Mouse (Mus musculus) frontal cortex, adult 2 months (tissue): ENCODE measurements at regions not wholly inside any gene's neighbourhood (a gene's known extent, or its start where the extent isn't known, plus 50 kb on each side); places are given as distances from the start of the nearest gene placed in this dataset.

Experiments
- DNase-seq, 2 experiments: peaks; one replicate each; pipeline ENCODE4 v3.0.0; 2022; ENCODE audit warnings: low spot score in 1 of 2; ENCODE audit errors: extremely low spot score in 1 of 2

DNA sequence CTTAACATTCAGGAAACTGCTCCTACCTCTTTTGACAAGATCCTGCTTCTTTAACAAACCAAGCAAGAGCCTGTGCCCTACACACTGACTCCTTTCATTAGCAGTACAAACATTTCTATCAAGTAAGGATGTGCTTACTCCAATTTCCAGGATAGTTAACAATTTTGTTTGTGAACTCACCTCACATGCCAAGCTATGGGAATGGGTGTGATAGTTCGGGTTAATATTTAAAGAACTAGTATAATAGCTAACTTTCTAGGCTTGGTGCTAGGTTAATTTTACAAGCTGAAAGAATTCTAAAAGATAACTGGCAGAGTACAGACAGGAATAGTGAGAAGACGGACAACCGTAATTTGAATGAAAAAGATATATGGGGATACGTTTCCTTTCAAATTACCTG lies 437.2 kb upstream of the Klhl1 start:
- DNase-seq = no peak

DNA sequence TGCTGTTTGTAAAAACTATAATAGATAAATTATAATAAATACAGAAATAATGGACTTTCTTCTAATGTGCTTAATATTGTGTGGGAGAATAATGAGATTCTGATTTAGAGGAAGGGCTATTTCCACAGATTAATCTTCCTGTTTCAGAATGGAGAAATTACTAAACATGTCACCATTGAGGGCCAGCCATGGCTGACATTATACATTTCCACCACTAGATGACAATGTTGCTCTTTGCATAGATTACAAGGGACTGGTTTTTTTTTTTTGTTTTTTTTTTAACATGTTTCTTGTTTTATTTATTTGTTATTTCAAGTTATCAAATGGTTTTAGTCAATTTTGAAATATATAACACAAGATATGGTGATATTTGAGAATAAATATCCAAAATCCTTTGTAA lies 435.6 kb upstream of the Klhl1 start:
- DNase-seq = peak in 1 of 2 experiments; percentile 59

DNA sequence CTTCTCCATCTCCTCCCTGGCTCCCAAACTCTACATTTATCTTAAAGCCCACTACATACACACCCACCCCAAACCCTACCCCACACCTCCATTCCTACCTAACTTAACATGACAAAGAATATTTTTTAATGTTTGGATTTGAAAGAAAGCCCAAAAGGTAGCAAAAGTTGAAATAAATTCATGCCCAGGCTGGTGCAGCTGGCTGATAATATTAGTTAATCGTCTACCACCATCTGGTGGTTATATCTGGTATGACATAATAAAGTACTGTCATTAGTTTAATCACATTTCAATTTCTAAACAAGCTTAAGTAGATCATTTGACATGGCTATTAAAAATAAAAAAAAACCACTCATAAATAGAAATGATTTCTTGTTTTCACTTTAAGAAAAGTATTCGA lies 389.8 kb upstream of the Klhl1 start:
- peak in 1 of 2 experiments; percentile 68 for DNase-seq

DNA sequence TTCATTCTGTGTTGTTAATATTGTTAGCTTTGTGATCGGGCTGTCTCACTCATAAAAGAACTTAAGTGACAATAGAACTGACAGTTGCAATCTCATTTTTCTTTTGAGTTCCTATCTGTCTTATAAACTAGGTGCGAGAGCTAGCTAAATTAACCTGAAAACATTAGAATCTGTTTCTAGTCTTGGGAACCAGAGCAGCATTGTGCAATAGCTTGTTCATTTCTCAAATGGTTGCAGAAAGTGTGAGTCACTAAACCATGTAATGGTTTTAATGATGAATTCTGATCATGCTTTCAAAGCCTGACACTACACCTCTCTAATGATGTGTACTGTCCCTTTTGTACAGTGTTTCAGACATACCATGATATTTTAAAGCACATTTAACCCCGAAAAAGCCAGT lies 360.8 kb upstream of the Klhl1 start:
- DNase-seq = no peak

DNA sequence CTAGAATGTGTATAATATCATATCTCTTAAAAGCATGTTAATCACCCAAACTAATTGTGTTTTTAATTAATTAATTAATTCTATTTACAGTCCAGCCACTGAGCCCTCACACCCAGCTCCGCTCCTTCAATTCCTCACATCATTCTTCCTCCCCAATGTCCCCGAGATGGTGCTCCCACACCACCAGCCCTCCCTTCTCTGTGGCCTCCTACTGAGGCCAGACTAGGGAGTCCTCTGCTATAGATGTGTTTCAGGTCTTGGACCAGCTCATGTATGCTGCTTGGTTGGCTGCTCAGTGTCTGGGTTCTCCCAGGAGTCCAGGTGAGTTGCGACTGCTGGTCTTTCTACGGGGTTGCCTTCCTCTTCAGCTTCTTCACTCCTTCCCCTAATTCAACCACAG lies 353.1 kb upstream of the Klhl1 start:
- no peak for DNase-seq

DNA sequence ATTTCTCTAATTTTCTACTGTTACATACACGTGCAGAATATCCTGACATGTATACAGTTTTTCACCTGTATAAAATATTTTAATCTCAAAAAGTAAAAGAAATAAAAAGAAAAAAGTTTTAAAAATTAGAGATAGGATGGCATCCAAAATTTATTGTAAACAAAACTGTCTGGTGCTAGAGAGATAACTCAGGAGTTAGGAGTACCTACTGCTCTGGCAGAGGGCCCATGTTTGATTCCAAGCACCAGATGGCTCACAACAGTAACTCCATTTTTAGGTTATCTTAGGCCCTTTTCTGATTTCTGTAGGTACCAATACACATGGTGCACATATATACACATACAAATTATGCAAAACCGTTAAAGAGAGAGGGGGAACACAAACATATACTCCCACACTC lies 320.0 kb upstream of the Klhl1 start:
- no peak for DNase-seq

DNA sequence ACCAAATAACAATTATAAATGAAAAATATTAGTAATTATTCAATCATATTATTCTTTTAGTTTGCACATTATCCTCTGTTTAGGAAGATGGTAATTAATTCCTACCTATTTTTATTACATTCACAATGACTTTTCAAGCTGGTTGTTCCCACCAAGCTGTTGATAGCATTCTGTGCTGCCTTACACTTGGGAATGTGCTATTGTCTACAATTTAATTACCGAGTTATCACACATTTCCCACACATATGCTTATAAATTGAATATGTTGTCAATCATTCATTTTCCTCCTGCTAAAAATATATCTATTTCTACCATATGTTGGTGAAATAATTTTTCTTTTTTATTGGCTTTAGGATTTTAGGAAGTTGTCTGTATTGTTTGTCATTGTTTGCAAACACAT lies 306.2 kb upstream of the Klhl1 start:
- DNase-seq = no peak

DNA sequence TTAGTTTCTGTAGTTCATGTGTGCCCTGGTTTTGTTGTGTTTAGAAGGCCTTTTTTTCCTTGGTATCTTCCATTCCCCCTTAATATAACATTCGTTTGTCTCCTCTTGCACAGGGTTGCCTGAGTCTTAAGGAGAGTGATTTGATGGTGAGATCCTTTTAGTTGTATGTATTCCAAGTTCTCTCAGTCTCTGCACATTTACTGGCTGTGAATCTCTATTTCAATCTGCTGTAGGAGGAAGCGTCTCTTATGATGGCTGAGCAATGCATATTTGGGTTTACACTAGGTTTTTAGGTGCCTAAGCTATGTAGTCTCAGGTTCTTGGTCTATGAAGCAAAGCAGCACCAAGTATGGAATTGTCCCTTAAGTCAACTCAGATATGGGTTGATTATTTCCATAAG lies 296.8 kb upstream of the Klhl1 start:
- peak in 1 of 2 experiments; percentile 4 for DNase-seq

DNA sequence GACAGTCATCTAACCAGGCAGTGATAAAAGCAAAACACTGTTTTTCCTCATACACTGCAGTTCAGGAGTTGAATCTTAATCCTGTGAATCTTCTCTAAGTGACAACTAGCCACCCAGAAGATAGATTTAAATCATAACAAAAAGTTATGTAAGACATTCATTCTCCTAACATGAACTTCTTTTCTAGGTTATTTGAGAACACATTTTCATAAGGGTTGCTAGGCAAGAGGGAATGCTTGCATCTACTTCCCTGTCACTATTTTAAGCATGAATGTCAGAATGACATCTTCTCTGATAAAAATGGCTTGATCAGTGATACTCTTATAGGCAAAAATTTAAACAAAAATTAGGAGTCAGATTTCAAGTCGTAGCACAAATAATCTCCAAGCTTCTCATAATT lies 286.4 kb upstream of the Klhl1 start:
- DNase-seq = no peak

DNA sequence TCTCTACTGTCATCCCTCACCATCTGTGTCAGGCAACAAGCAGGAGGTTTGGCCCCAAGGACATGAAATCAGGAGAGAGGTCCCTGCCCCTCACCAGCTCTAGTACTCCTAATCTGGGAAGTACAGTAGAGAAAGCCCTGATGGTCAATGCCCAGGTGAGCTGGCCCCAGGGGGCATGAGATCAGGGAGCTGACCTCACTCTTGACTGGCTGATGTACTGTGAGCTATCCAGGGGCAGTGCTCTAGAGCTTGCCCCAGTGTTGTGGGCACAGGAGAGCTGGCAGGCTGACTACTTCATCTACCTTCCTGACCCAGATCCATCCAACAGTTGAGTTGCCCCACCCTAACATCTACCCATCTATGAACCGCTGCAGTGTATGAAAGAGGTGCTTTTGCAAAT lies 275.9 kb upstream of the Klhl1 start:
- no peak for DNase-seq

DNA sequence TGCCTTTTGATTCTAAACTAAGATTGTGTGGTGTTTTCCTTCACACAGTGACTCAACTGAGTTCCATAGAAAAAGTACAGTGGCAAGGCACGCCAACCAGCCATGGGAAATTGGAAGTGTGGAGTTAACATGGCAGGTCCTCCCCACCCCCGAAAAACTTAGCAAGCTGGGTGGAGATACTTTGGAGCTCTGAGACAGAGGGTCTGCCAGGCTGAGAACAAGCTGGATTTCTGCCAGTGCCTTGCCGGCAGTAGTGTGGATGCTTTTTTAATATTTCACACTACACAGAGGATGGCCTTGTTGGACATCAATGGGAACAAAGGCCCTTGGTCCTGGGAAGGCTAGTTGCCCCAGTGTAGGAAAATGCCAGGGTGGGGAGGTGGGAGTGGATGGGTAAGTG lies 269.0 kb upstream of the Klhl1 start:
- no peak for DNase-seq

DNA sequence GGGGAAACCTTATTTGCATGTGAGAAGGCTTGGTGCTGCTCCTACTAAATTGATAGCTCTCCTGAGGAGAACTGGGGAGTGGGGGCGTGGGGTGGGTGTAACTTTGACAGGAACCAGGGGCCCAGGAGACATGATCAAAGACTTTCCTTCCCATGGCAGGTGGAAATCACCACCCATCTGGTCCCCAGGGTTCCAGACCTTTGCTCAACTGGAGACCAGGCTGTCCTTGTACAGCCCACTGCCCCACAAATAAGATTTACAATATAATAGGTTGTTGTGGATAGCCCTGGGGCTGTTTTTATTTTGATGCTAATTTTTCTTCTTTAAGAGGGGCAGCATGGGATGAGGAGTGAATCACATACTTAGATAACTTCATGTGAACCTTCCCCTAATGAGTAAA lies 268.4 kb upstream of the Klhl1 start:
- no peak for DNase-seq

DNA sequence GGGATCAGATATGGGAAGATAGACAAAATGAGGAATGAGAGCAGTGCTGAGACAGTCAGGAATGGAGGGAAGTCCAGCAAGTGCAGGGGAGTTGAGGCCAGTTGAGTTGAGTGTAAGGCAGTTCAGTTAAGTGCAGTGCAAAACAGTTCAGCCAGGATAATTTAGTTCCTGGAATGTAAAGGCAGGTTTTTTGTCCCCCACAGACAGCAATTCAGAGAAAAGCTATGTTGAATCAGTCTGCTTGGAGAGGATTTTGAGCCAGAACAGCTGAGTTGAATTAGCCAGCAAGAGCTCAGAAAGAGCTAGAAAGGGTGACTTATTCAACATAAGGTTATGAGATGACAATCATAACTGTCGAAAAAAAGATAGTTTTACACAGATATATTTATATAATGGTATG lies 256.9 kb upstream of the Klhl1 start:
- no peak for DNase-seq

DNA sequence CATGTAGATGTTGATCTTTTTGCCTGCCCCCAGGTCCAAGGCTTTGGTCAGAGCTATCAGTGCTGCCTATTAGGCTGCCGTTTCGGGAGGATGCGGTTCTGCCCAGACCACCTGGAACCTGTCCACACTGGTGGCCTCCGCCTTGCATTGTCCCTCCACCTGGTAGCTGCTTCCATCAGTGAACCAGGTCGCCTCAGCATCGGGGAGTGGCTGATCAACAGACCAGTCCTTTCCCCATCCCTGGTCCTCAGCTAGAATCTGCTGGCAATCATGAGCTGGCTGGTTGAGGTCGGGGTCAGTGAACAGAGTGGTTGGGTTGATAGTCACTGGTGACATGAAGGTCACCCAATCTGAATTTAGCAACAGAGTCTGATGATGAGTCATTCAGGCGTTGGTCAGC lies 241.7 kb upstream of the Klhl1 start:
- no peak for DNase-seq

DNA sequence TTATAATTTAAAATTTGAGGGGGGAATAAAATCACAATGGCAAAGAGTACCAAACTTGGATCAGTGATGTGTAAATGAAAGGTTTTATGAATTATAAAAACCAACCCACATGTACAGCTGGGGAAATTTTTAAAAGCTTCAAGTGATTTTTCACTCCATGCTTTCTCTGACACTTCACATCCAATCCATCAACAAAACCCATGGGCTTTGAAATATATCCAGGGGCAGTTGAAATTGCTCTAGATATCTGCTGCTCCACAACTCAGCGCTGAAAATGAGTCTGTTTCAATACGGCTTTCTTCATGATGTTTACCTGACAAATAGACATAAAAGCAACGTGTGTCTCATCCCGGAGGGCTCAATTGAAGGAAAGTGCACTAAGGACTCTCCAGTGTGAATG lies 214.3 kb upstream of the Klhl1 start:
- no peak for DNase-seq

DNA sequence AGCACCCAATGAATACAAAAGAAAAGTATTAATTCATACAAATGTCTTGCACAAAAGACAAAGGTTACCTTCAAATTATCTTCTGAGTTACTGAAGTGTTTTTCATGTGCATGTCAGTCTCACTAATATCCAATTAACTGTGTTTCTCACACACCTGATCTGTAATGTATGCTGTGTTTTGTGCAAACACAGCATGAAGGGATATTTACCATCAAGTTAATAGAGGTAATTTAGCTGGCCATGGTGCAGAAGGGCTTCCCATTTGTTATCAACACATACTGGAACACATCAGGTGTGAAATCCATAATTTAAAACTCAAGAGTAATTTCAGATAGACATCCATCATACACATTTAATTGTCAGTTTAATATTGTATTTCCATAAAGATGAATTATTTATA lies 178.2 kb upstream of the Klhl1 start:
- no peak for DNase-seq

DNA sequence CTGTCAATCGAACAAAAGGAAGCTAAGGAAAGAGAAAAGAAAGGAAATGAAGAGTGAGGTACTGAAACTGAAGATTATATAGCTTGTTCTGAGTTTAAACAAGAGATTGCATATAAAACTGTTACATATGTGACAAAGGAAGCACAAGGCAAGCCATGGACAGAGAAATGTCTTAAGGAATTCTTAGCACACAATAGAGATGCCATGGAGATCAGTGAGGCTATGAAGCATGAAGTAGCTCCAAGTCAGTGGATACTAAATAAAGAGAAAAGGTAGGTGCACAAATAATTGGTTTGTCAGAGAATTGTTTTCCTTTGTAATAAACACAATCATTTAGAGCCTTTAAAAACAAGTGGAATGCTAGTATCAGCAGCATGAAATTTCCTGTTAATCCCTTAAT lies 172.0 kb upstream of the Klhl1 start:
- no peak for DNase-seq

DNA sequence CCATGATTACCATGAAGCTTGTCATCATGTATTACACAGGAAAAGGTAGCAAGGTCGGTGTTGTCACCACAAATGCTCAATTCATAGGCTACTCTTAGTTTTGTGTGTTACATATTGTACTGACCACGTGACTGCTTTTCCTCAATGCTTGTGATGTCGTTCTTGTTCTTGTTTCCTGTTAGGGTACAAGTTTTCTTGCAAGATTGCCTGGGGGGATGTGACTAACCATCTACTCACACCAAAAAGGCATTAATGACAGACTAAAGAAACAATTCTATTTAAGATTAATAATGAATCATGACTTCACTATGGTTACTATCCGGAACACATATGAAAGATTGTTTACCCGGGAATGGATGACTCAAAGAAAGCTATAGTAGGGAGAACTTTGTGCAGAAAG lies 165.0 kb upstream of the Klhl1 start:
- DNase-seq = no peak

DNA sequence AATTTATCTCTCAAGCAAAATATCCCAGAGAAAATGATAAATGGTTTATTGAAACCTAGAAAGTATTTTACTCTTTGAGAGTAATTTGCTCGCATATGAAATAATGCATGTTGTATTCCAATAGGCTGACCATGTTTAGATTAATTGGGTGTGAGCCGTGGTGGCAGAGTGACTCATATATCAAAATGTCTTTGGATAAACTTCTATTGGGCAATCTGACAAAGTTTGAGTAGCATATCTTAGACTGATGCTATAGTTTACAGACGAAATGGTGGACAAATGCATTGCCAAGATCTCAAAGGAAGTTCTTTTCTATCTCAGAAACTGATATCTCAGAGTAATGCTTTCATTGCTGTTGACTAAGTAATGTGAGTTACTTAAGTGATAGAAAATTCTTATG lies 162.8 kb upstream of the Klhl1 start:
- no peak for DNase-seq

DNA sequence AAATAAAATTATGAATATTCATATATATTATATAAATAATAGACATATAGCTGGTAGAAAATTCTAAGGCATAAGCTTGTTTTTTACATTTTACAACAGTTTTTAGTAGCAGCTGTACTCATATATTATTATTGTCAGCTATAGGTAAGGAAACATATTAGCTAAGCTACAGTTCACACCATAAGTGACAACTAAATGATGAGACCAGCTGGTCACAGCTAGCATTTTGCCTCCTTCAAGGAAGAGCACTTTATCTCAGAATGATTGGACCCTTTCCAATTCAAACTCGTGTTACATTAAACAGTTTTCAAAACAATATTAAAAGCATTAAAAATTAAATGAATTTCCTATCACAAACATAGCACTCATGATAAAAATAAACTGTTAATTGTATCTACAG lies 157.3 kb upstream of the Klhl1 start:
- no peak for DNase-seq

DNA sequence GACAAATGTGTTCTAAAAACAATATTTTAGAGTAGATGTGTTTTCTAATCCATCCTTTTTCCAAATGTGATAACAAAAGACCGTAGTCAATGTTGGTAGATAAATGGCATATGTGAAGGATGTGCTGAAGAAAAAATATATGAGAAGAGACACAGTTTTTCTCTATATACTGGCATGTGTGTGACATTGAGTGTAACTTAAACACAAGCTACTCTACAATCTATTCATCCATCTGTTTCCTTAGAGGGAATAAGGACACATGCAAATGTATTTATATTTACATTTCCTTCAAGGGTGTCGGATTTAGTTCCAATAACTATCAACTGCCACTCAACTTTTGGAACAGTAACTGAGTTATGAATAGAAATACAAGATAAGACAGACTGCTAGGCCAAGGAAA lies 149.7 kb upstream of the Klhl1 start:
- no peak for DNase-seq

DNA sequence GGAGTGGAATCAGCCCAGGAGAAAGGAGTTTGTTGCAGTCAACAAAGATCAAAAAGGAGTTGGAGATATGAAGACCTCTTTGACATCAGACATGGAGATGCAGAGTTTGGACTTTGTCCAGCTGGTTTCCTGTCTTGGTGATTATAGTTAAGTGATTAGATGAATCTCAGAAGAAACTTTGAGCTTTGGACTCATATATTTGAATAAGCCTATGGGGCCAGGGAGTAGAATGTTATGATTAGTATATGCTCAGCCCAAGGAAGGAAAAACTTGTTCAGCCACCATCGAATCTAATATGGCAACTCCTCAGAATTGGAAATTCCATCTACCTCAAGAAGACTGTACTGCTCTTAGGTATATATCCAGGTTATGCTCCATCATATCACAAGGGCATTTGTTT lies 137.6 kb upstream of the Klhl1 start:
- no peak for DNase-seq

DNA sequence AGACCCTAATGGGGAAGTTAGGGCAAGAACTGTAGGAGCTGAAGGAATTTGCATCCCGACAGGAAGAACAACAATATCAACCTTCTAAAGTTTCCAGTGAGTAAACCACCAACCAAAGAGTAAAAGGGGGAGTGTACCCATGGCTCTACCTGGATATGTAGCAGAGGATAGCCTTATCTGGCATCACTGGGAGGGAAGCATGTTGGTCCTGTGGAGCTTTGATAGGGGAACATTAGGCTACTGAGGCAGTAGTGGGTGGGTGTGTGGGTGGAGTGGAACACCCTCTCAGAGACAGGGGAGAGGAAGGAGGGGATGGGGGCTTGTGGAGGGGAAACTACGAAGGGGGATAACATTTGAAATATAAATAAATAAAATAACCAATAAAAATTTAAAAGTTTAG lies 111.4 kb upstream of the Klhl1 start:
- DNase-seq = no peak

DNA sequence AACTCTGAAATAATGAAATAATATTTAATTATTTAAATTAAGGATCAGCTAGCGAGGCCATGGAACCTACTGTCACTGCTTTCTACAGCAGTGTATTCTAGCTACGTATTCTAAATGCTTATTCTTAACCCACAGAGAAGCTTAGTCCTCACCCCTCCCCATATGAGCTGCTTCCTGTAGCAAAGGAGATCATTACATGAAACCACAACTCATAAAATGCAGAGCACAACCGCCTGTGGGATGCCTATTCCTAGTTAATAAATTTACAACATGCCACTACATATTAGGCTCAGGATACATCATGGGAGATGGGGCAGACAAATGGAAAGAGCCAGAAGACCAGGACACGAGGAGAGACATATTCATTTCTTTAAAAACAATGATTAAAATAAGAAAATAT lies 87.8 kb upstream of the Klhl1 start:
- DNase-seq = no peak
